Mouse (Mus musculus) right cerebral cortex, postnatal 10 days (tissue): ENCODE data around the gene Olfr924.
"Not testable (repeated sequence)": the region's sequence is repeated elsewhere in the genome, so short reads cannot be mapped to it uniquely, and the experiment has no call there.

ENCODE experiments used
- DNase-seq, 2 experiments: peaks; one replicate each; pipeline ENCODE4 v3.0.0; 2021; ENCODE audit warnings: low spot score in 2 of 2

Gene Olfr924

GRCm38 (mm10) chr9:38844149-38844548, at the start of gene Olfr924:
Gene Olfr924 (plus strand): TSS chr9:38844449.
- no peak for DNase-seq

DNA sequence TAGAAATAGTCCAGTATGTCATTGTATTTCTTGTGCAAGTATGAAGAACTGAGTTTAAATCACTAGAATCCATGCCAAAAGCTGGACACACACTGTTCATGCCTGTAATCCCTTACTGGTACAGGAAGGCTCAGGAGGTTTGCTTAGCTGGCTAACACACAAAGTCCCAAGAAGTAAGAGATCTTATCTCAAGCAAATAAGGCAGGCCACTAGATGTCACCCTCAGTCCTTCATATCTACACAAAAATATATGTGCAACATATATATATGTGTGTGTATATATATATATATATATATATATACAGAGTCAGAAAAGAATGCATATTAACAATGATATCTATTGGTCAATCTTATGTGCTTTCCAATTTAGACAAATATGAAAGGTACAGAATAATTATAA, 38.6 kb upstream of the Olfr924 start:
- peak; percentile 30 to 36 for DNase-seq

GRCm38 (mm10) chr9:38814314-38814713, 29.9 kb upstream of the Olfr924 start, which contains the start of gene Olfr922:
Gene Olfr922 (plus strand): TSS chr9:38814614.
- no peak for DNase-seq

- no peak for DNase-seq
These were observed 28.7 kb upstream of the Olfr924 start for GRCm38 (mm10) chr9:38815458-38815986.

- no peak for DNase-seq
These were observed 18.0 kb upstream of the Olfr924 start, which contains the start of gene Olfr923 for GRCm38 (mm10) chr9:38826245-38826644. Gene Olfr923 (plus strand): TSS chr9:38826545.

GRCm38 (mm10) chr9:38833027-38833426, 11.2 kb upstream of the Olfr924 start:
- DNase-seq: no peak

GRCm38 (mm10) chr9:38854760-38855159, 10.5 kb downstream of the Olfr924 start, which contains the start of gene Olfr26:
Gene Olfr26 (plus strand): TSS chr9:38855060.
- DNase-seq: no peak

DNA sequence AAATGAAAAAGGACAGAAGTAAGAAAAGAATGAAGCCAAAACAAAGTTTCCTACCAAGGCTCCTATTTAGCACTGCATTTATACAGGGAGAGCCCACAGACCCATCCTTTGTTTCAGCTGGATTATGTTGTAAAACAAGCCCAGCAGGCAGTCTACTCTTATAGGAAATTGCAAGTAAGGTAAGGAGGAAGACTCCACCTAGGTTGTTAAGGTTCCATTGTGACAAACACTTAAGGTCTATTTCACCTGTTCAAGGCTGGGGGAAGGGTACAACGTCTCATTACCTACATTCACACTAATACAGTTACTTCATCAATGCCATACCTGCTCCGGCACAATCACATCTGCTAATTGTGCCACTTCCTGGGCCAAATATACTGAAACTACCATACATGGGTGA, 30.6 kb downstream of the Olfr924 start:
- DNase-seq: not testable (repeated sequence)

DNA sequence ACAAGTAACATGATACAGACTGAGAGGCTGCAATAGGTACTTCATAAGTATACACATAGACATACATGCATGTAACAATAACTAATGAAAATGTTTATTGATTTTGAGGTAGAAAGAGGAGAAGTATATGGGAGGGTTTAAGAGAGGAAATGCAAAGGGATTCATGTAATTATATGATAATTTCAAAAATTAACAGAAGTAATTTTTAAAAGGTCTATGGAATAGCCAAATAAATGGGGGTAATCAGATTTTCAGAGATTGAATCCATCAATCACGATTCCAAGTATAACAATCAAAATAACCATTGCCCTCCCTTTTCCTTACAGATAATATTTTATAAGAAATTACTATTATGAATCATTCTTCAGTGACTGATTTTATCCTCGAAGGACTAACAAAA, 32.6 kb downstream of the Olfr924 start, which contains the start of gene Olfr926:
TSS of gene Olfr926 (plus strand) at position 301 of the 400 bp plus-strand sequence.
- no peak for DNase-seq
